Mouse (Mus musculus): Measurements from ENCODE around the gene Cdc42se2. TPM values are rescaled to one million over a fixed set of nuclear protein-coding genes. Genes with fewer than 3 reads are reported as not detected.

Gene Cdc42se2
- polyA plus RNA-seq, 1 experiment from 2014 or later: 141 TPM

DNA sequence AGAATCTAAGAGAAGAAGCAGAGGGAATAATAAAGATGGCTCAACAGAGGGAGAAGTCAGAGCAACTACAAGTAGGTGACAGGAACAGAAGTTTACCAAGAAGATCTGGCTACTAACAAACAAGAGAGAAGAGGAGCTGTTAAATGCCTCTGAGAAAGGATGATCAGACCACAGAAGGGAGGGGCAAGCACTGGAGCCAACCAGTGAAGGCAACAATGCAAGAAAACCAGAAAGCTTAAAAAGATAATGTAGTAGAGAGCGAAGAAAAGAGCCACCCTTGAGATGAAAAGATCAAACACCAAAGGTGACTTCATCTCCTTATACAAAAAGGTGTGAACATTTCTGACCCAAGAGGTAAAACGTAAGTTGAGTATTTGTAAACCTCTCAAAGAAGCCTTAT is 46.1 kb downstream of the Cdc42se2 start:
- WGBS: 98% methylated on average over 2 of the region's 2 CpGs
- H3K4me3 ChIP-seq: no peak overlapping the region
- H3K4me2 ChIP-seq: no peak overlapping the region
- peaks cover 18% of the 10 kb centered on the region for H3K36me3 ChIP-seq
- H3K9ac ChIP-seq: no peak overlapping the region
- H3K27me3 ChIP-seq: no peaks in the 10 kb centered on the region
- no peaks in the 10 kb centered on the region for H3K4me1 ChIP-seq (replicated peaks)
- no peak for ATAC-seq (ENCODE audit: low FRiP score, low read depth)
- no peaks in the 10 kb centered on the region for H3K9me3 ChIP-seq
- no peak overlapping the region for H3K27ac ChIP-seq (replicated peaks)

DNA sequence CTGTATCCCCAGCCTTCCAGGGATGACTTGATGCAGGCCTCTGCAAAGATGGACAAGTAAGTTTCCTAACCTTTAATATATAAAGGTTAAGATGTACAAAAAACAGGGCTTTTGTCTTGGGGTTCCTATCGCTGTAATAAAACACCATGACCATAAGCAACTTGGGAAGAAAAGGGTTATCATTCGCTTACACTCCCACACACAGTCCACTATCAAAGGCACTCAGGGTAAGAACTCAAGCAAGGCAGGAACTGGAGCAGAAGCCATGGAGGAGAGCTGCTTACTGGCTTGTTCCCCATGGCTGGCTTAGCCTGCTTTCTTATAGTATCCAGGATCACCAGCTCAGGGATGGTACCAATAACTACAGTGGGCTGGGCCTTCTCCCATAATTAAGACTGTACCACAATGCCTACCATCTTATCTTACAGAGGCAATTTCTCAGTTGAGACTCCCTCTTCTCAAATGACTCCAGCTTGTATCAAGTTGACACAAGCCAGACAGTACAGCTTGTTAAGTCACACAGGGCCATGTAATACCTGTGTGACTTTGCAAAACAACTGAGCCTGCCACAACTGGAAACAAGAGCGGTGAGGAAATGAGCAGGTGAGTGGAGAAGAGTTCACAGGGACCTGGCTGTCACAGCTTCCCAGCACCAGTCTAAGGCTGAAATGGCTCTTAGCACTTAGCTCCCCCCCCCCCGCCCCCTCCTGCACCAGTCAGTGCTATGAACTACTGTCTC is 48.3 kb downstream of the Cdc42se2 start:
- ATAC-seq (ENCODE audit: low FRiP score, low read depth): no peak
- Histone ChIP-seq H3K4me1 (replicated peaks) (peaks cover 2% of the 10 kb centered on the region), H3K4me3 (no peak overlapping the region), H3K36me3 (peaks cover 22% of the 10 kb centered on the region), H3K27ac (replicated peaks) (no peak overlapping the region), H3K9ac (no peak overlapping the region), H3K9me3 (no peaks in the 10 kb centered on the region), H3K4me2 (no peak overlapping the region), H3K27me3 (no peaks in the 10 kb centered on the region)
- WGBS: 99% methylated on average over 4 of the region's 4 CpGs

DNA sequence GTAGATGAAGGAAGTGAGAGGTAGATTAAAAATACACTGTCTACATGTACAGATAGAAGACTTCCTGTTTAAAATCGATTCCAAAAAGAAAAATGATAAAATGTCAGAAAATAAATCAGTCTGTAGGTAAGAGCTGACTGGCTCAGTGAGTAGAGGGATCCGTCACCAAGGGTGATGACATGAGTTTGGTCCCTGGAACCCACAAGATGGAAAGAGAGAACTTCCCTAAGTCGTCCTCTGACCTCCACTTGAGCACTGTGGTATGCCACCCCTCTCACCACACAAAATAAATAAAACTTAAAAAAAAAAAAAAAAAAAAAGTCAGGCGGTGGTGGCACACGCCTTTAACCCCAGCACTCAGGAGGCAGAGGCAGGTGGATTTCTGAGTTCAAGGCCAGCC is 50.6 kb downstream of the Cdc42se2 start:
- Histone ChIP-seq H3K4me2 (no peak overlapping the region), H3K9ac (no peak overlapping the region), H3K4me1 (replicated peaks) (peaks cover 8% of the 10 kb centered on the region), H3K27ac (replicated peaks) (no peak overlapping the region), H3K4me3 (no peak overlapping the region), H3K27me3 (no peaks in the 10 kb centered on the region), H3K9me3 (no peaks in the 10 kb centered on the region), H3K36me3 (peaks cover 22% of the 10 kb centered on the region)
- 96% methylated on average over 5 of the region's 5 CpGs for WGBS
- ATAC-seq (ENCODE audit: low FRiP score, low read depth): no peak

DNA sequence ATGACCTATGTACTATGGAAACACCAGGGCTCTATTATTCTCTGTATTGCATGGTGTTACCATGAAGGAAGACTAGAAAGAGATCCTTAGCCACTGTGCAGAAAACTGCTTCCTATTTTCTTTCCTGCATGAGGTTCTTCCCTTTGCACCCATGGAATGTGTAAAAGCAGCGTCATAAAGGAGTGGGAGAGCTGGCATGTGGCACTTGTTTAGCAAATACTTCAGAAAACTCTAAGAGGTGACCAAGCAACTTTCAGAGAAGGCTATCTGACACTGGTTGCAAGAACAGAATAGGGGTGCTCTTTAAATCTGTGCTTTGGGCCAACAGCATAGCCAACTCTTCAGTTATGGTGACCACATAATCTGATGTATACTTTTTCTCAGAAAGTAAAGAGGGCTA is 52.4 kb downstream of the Cdc42se2 start:
- Histone ChIP-seq H3K9me3 (no peaks in the 10 kb centered on the region), H3K36me3 (peaks cover 22% of the 10 kb centered on the region), H3K4me3 (no peak overlapping the region), H3K27ac (replicated peaks) (no peak overlapping the region), H3K4me2 (no peak overlapping the region), H3K27me3 (no peaks in the 10 kb centered on the region), H3K4me1 (replicated peaks) (peaks cover 8% of the 10 kb centered on the region), H3K9ac (no peak overlapping the region)
- WGBS: 70% methylated on average over 1 of the region's 1 CpGs
- ATAC-seq (ENCODE audit: low FRiP score, low read depth): no peak

DNA sequence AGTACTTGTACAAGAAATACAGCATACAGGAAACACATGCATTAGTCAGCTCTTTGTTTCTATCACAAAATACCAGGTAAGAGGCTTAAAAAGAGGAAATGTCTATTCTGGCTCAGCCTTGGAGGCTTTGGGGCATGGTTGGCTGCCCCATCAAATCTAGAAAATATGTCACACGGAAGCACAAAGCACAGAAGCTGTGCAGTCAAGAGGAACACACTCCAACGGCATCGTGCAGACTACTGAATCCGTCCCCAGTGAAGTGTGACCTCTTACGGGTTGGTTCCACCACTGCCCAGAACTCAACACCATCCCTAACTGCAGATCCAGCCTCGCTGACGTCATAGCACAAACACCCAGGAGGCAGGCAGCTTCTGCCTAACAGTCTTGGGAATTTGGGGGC is 53.9 kb downstream of the Cdc42se2 start:
- no peak for ATAC-seq (ENCODE audit: low FRiP score, low read depth)
- Histone ChIP-seq H3K27me3 (no peaks in the 10 kb centered on the region), H3K27ac (replicated peaks) (no peak overlapping the region; the same call in 1 of the 2 replicates), H3K9ac (no peak overlapping the region), H3K4me1 (replicated peaks) (peaks cover 8% of the 10 kb centered on the region), H3K4me2 (no peak overlapping the region), H3K9me3 (no peaks in the 10 kb centered on the region), H3K36me3 (0 out of 2 replicates have a peak, but pooled peaks cover 8% of the 10 kb centered on the region), H3K4me3 (no peak overlapping the region)
- WGBS: 70% methylated on average over 7 of the region's 7 CpGs

DNA sequence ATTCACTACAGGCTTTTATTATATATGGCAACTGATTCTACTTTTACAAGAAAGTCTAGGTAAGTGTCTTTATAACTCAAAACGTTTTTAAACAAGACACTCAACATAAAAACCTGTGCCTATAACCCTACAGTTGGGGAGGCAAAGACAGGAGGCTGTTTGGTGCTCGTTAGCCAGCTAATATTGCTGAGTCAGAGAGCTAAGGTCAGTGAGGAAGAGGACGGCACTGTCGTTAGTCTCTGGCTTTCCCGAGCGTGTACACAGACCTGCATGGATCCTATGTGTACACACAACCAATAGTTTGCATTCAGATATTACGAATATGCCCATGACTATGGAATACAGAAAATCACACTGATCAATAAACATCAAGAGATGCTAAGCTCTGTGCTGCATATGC is 56.1 kb downstream of the Cdc42se2 start:
- Histone ChIP-seq H3K4me1 (replicated peaks) (peaks cover 14% of the 10 kb centered on the region), H3K36me3 (0 out of 2 replicates have a peak, but pooled peaks cover 3% of the 10 kb centered on the region), H3K9ac (no peak overlapping the region), H3K9me3 (no peaks in the 10 kb centered on the region), H3K27me3 (no peaks in the 10 kb centered on the region), H3K4me3 (no peak overlapping the region), H3K27ac (replicated peaks) (no peak overlapping the region), H3K4me2 (no peak overlapping the region)
- ATAC-seq (ENCODE audit: low FRiP score, low read depth): no peak
- 87% methylated on average over 7 of the region's 7 CpGs for WGBS

DNA sequence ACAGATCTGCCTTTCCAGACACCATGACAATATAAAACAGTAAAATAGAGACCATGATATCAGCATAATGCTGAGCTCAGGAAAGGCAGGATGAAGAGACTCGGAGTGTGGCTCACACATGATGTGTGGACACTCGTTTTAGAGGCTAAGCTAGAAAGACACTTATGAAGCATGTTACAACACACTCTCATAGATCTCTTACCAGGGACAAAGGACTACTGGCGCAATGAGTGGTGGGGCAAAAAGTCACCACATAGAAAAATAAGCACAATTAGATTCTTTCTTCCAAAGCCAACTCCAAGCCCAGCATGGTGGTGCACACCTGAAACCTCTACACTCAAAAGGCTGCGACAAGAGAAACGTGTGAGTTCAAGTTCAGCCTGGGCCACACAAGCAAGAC is 56.5 kb downstream of the Cdc42se2 start:
- Histone ChIP-seq H3K27ac (replicated peaks) (no peak overlapping the region), H3K27me3 (no peaks in the 10 kb centered on the region), H3K4me3 (no peak overlapping the region), H3K9ac (no peak overlapping the region), H3K4me2 (no peak overlapping the region), H3K9me3 (no peaks in the 10 kb centered on the region), H3K4me1 (replicated peaks) (peaks cover 14% of the 10 kb centered on the region), H3K36me3 (peaks cover 3% of the 10 kb centered on the region; the same call in 1 of the 2 replicates)
- 93% methylated on average over 5 of the region's 5 CpGs for WGBS
- ATAC-seq (ENCODE audit: low FRiP score, low read depth): no peak

DNA sequence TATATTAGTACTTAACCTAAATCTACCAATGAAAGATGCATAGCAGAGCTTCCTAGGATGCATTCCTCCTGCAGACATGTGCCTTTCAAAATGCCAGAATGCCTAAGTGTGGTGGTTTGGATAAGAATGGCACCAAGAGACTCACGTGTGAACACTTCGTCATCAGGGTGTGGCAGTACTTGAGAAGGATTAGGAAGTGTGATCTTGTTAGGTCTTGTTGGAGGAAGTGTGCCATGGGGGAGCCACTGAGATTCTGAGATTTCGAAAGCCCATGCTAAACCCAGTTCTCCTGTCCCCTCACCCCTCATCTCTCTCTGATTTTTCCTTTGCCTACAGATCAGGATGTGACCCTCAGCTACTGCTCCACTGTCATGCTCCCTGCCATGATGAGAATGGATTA is 58.2 kb downstream of the Cdc42se2 start:
- Histone ChIP-seq H3K4me1 (replicated peaks) (peaks cover 22% of the 10 kb centered on the region), H3K27ac (replicated peaks) (no peak overlapping the region), H3K9me3 (no peaks in the 10 kb centered on the region), H3K4me3 (no peak overlapping the region), H3K27me3 (no peaks in the 10 kb centered on the region), H3K36me3 (no peaks in the 10 kb centered on the region; the same call in 1 of the 2 replicates), H3K9ac (no peak overlapping the region), H3K4me2 (no peak overlapping the region)
- ATAC-seq (ENCODE audit: low FRiP score, low read depth): no peak
- 97% methylated on average over 3 of the region's 3 CpGs for WGBS

DNA sequence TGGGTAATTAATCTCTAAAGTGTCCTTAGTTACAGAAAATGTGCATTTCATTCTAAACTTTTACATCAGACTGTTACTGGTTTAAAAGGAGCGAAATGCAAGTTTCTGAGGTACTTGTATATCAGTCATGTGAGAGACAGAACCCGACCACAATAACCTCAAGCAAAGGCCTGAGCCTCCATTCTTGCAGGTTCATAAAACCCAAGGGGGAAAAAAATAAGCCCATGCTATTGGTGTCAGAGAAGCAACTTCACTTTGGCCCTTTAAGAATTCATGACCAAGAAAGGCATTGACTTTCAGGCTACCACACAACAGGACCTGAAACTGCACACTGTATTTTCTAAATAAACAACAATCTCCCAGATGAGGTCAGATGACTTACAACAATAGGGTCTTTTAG is 59.1 kb downstream of the Cdc42se2 start:
- Histone ChIP-seq H3K4me2 (no peak overlapping the region), H3K4me1 (replicated peaks) (peaks cover 15% of the 10 kb centered on the region; the same call in 1 of the 2 replicates), H3K27me3 (no peaks in the 10 kb centered on the region)

DNA sequence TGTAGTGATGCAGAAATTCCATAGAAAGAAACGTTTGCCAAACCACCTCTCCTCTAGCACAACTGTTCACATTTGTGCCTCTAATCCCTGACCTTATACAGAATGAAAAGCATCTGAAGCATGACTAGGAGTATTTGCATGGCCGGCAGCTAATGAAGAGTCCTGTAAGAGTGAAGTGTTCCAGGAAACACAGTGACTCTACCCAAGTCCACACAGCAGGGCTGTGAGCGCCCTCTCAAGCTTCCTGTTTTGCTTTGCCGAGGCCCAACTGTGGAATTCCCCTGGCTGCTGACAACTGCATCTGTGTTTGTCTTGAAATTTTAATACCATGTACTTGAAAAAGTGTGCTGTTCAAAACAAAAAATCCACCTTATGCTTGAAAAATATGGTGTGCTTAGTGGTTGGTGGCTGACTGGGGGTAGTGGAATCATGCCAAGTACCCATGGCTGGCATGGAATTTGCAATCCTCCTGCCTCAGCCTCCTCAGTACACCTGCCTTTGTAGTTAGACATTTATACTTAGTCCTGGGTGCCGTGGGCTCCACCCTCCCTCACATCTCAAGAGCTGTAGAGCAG is 60.1 kb downstream of the Cdc42se2 start:
- H3K9me3 ChIP-seq: no peaks in the 10 kb centered on the region
- no peak overlapping the region for H3K27ac ChIP-seq (replicated peaks)
- no peak overlapping the region for H3K4me3 ChIP-seq
- H3K27me3 ChIP-seq: no peaks in the 10 kb centered on the region
- whole genome bisulfite sequencing: 78% methylated on average over 5 of the region's 5 CpGs
- peaks cover 14% of the 10 kb centered on the region; the same call in 1 of the 2 replicates for H3K4me1 ChIP-seq (replicated peaks)
- no peak overlapping the region for H3K4me2 ChIP-seq
- no peak overlapping the region for H3K9ac ChIP-seq
- no peak for ATAC-seq (ENCODE audit: low FRiP score, low read depth)
- peaks cover 6% of the 10 kb centered on the region for H3K36me3 ChIP-seq

More for the DNA sequence above, 59.1 kb downstream of the Cdc42se2 start:
- no peaks in the 10 kb centered on the region for H3K9me3 ChIP-seq
- no peak overlapping the region for H3K27ac ChIP-seq (replicated peaks)
- no peak for ATAC-seq (ENCODE audit: low FRiP score, low read depth)
- H3K36me3 ChIP-seq: peaks cover under 1% of the 10 kb centered on the region
- WGBS: 94% methylated on average over 2 of the region's 2 CpGs
- no peak overlapping the region for H3K4me3 ChIP-seq
- no peak overlapping the region for H3K9ac ChIP-seq

DNA sequence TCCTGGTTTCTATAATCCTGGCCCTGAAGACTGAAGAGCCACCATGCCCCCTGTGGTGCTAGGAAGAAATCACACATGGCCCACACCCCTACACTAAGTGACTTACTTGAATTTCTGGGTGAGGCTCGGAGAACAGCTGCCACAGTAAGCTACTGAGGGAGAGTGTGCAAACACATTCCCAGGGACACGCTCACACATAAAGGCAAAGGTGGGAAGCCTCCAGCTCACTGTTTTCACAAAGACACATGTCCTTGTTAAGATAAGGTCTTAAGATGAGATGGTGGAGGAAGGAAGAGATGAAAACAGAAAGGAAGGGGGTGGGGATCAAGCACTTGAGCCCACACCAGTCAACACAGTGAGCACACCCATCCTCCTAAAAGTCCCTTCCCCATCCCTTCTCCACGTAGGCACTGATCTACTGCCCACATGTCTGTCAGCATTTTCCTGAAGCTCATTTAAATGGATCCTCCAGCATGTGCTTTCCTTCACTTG is 60.9 kb downstream of the Cdc42se2 start:
- Histone ChIP-seq H3K27ac (replicated peaks) (no peak overlapping the region), H3K4me2 (no peak overlapping the region), H3K4me3 (no peak overlapping the region), H3K27me3 (no peaks in the 10 kb centered on the region), H3K9me3 (no peaks in the 10 kb centered on the region), H3K36me3 (peaks cover 14% of the 10 kb centered on the region), H3K4me1 (replicated peaks) (peaks cover 14% of the 10 kb centered on the region; the same call in 1 of the 2 replicates), H3K9ac (no peak overlapping the region)
- ATAC-seq (ENCODE audit: low FRiP score, low read depth): no peak
- WGBS: 88% methylated on average over 3 of the region's 3 CpGs

DNA sequence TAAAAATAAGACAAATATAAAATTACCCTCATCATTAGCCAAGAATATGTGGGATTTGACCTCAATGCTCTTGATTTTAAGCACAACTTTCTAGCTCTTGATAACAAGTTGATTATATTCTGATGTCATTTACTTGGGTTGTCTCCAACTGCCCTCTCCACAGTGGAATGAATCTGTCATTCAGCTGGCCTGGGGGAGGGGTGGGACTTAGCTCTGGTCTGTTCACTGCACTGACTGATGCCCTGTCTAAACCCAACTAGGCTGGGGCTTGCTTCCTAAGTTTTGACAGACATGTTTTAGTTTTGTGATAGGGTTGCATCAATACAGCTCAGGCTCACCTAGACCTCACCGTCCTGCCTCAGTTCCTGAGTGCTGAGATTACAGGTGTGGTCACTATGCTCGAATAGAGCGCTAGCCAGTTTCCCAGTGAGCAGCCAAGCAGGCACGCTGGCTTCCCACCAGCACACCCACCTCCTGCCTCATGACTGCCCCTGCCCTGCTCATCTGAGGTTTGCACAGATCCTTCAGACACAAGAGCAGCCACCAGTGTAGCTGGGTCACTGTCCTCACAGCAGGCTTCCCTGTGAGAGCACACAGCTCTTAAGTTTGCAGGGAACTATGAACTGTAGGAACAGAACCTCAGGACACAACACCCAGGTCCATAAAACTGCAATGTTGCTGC is 63.0 kb downstream of the Cdc42se2 start:
- peaks cover 17% of the 10 kb centered on the region for H3K36me3 ChIP-seq
- H3K9me3 ChIP-seq: no peaks in the 10 kb centered on the region
- 0 out of 2 replicates have a peak overlapping the region, but pooled peaks have one; percentile 20 for H3K27ac ChIP-seq (replicated peaks)
- no peak overlapping the region for H3K4me2 ChIP-seq
- no peak overlapping the region for H3K9ac ChIP-seq
- H3K27me3 ChIP-seq: no peaks in the 10 kb centered on the region
- H3K4me1 ChIP-seq (replicated peaks): peaks cover 14% of the 10 kb centered on the region; the same call in 1 of the 2 replicates
- no peak for ATAC-seq (ENCODE audit: low FRiP score, low read depth)
- H3K4me3 ChIP-seq: no peak overlapping the region
- WGBS: 76% methylated on average over 4 of the region's 4 CpGs
